Mouse (Mus musculus): Measurements from ENCODE around the gene Psmb5. TPM values are rescaled to one million over a fixed set of nuclear protein-coding genes. Genes with fewer than 3 reads are reported as not detected.

Gene Psmb5
- polyA plus RNA-seq, 1 experiment = 146 TPM

DNA sequence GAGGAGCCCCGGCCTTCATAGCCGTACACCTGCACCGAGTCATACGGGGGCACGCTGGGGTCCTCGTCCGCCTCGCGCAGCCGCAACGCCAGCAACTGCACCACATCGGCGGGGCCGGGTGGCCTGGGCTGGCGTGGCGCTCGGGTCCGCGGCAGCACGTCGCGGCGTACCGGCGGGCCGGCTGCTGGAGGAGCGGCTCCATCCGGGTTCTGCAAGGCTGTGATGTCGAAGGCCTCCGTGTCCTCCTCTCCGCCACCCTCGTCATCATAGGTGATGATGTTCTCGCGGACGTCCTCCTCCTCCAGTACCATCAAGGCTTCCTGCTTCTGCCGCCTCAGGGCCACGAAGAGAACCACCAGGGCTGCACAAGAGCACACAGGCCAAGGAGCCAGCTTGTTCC, 14.4 kb upstream of the Psmb5 start:
- 91% methylated on average over 37 of the region's 37 CpGs for WGBS
- Histone ChIP-seq H3K4me1 (ENCODE audit: control insufficient read depth, insufficient read depth, low read length) (no peaks in the 10 kb centered on the region), H3K4me3 (replicated peaks; ENCODE audit: extremely low read depth, low read depth, low read length) (no peak overlapping the region)
- no peak for DNase-seq
- TF ChIP-seq CTCF (IDR thresholded peaks at IDR 0.05; ENCODE audit: insufficient read depth, low read length) (no peak), POLR2A (IDR thresholded peaks at IDR 0.05; ENCODE audit: borderline replicate concordance, extremely low read depth, low read depth, low read length) (no peak)

- Histone ChIP-seq H3K4me1 (ENCODE audit: control insufficient read depth, insufficient read depth, low read length) (no peaks in the 10 kb centered on the region), H3K4me3 (replicated peaks; ENCODE audit: extremely low read depth, low read depth, low read length) (no peak overlapping the region)
- no peak for DNase-seq
- WGBS = 67% methylated on average over 4 of the region's 4 CpGs
- TF ChIP-seq CTCF (IDR thresholded peaks at IDR 0.05; ENCODE audit: insufficient read depth, low read length) = no peak
- no peak for TF ChIP-seq POLR2A (IDR thresholded peaks at IDR 0.05; ENCODE audit: borderline replicate concordance, extremely low read depth, low read depth, low read length)
Observed at GRCm38 (mm10) chr14:54631240-54631599, 13.4 kb upstream of the Psmb5 start.

- no peak for DNase-seq
- WGBS = 63% methylated on average over 11 of the region's 11 CpGs
- no peak overlapping the region for H3K4me3 ChIP-seq (replicated peaks; ENCODE audit: extremely low read depth, low read depth, low read length)
- TF ChIP-seq POLR2A (IDR thresholded peaks at IDR 0.05; ENCODE audit: borderline replicate concordance, extremely low read depth, low read depth, low read length) (no peak), CTCF (IDR thresholded peaks at IDR 0.05; ENCODE audit: insufficient read depth, low read length) (no peak)
- H3K4me1 ChIP-seq (ENCODE audit: control insufficient read depth, insufficient read depth, low read length) = no peaks in the 10 kb centered on the region
Observed at GRCm38 (mm10) chr14:54630583-54631239, 12.9 kb upstream of the Psmb5 start.

GRCm38 (mm10) chr14:54629797-54630196, 12.0 kb upstream of the Psmb5 start:
- 90% methylated on average over 2 of the region's 2 CpGs for WGBS
- TF ChIP-seq CTCF (IDR thresholded peaks at IDR 0.05; ENCODE audit: insufficient read depth, low read length) = no peak
- TF ChIP-seq POLR2A (IDR thresholded peaks at IDR 0.05; ENCODE audit: borderline replicate concordance, extremely low read depth, low read depth, low read length) = no peak
- Histone ChIP-seq H3K4me1 (ENCODE audit: control insufficient read depth, insufficient read depth, low read length) (no peaks in the 10 kb centered on the region), H3K4me3 (replicated peaks; ENCODE audit: extremely low read depth, low read depth, low read length) (no peak overlapping the region)
- DNase-seq = no peak

DNA sequence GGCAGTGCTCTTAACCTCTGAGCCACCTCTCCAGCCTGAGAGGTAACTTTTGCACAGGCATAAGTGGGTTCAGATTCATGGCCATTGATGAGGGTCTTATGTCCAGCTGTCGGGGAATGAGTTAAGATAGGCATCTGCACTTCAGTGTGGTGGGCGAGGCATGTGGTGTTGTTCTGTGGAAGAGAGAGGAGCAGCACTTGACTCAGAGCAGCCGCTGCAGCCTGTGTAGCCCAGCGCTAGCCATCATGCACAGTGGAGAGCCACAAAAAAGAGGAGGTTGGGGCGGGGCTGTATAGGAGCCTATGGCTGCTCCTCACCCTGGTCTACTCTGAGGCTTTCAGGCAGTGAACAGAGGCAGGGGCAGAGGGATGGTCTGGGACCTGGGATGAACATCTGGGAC, 10.3 kb upstream of the Psmb5 start:
- 75% methylated on average over 5 of the region's 5 CpGs for WGBS
- TF ChIP-seq POLR2A (IDR thresholded peaks at IDR 0.05; ENCODE audit: borderline replicate concordance, extremely low read depth, low read depth, low read length) (no peak), CTCF (IDR thresholded peaks at IDR 0.05; ENCODE audit: insufficient read depth, low read length) (no peak)
- no peak for DNase-seq
- Histone ChIP-seq H3K4me1 (ENCODE audit: control insufficient read depth, insufficient read depth, low read length) (no peaks in the 10 kb centered on the region), H3K4me3 (replicated peaks; ENCODE audit: extremely low read depth, low read depth, low read length) (no peak overlapping the region)

GRCm38 (mm10) chr14:54624976-54625375, 7.2 kb upstream of the Psmb5 start:
- 72% methylated on average over 10 of the region's 10 CpGs for WGBS
- TF ChIP-seq CTCF (IDR thresholded peaks at IDR 0.05; ENCODE audit: insufficient read depth, low read length) = no peak
- no peak for TF ChIP-seq POLR2A (IDR thresholded peaks at IDR 0.05; ENCODE audit: borderline replicate concordance, extremely low read depth, low read depth, low read length)
- Histone ChIP-seq H3K4me1 (ENCODE audit: control insufficient read depth, insufficient read depth, low read length) (no peaks in the 10 kb centered on the region), H3K4me3 (replicated peaks; ENCODE audit: extremely low read depth, low read depth, low read length) (no peak overlapping the region)
- no peak for DNase-seq

DNA sequence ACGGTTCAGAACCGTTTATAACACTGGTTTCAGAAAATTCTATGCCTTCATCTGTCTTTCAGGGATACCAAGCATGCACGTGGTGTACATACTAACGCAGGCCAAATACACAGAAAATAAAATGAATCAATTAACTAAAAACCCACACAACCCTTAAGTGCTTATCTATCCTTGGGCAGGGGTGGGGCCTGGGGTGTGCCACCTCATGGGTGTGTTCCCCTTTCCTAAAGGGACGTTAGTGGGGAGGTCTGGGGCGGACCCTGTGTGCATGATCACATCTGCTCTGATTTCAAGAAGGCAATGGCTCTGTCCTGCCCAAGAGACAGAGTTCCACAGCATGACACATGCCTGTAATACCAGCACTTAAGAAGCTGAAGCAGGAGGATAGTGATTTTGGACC, 5.5 kb upstream of the Psmb5 start:
- H3K4me3 ChIP-seq (replicated peaks; ENCODE audit: extremely low read depth, low read depth, low read length) = no peak overlapping the region
- TF ChIP-seq CTCF (IDR thresholded peaks at IDR 0.05; ENCODE audit: insufficient read depth, low read length) = no peak
- TF ChIP-seq POLR2A (IDR thresholded peaks at IDR 0.05; ENCODE audit: borderline replicate concordance, extremely low read depth, low read depth, low read length) = no peak
- H3K4me1 ChIP-seq (ENCODE audit: control insufficient read depth, insufficient read depth, low read length) = no peaks in the 10 kb centered on the region
- DNase-seq = no peak
- WGBS = 81% methylated on average over 6 of the region's 6 CpGs

- 85% methylated on average over 1 of the region's 1 CpGs for WGBS
- H3K4me1 ChIP-seq (ENCODE audit: control insufficient read depth, insufficient read depth, low read length) = no peaks in the 10 kb centered on the region; the same call in 1 of the 2 replicates
- TF ChIP-seq CTCF (IDR thresholded peaks at IDR 0.05; ENCODE audit: insufficient read depth, low read length) = no peak
- no peak for TF ChIP-seq POLR2A (IDR thresholded peaks at IDR 0.05; ENCODE audit: borderline replicate concordance, extremely low read depth, low read depth, low read length)
- no peak within 1 kb of the TSS for H3K4me3 ChIP-seq (replicated peaks; ENCODE audit: extremely low read depth, low read depth, low read length)
- no peak for DNase-seq
Observed at GRCm38 (mm10) chr14:54621133-54621532, 3.3 kb upstream of the Psmb5 start, which contains the start of gene Psmb11. Psmb11 (plus strand) TSS chr14:54621433.

DNA sequence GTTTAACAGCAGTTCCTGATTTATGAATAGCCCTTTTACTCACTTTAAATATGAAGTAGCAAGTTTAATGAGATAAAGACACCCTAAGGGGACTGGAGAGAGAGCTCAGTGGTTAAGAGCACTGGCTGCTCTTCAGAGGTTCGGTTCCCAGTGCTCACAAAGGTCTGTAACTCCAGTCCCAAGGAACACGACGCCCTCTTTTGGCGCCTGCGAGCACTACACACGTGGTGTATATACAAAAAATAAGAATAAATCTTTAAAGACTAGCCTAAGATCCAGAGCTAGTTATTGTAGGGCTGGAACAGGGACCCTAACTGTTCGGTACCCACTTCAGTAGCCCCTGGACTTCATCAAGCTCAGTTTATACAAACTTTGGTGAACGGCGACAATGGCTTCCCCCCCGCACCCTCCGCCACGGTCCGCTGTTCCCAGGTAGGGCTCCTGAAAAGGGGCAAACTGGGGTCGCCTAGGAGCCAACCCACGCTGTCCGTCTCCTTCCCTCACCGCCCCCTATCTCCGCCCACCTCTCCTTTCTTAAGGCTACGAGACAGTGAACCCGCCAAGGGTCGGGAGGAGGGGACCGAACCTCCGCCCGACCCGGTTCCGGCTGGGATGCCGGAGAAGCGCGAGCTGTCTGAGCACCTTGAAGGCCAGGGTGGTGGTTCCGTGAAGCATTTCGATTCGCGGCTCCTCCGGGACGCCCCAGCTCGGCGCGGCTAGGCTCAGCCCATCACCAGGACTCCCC, 498 bp downstream of the Psmb5 start:
- no peak for DNase-seq
- 1% methylated on average over 38 of the region's 38 CpGs for WGBS

More for the DNA sequence above, 498 bp downstream of the Psmb5 start:
- Histone ChIP-seq H3K4me1 (ENCODE audit: control insufficient read depth, insufficient read depth, low read length) (no peaks in the 10 kb centered on the region; the same call in 1 of the 2 replicates), H3K4me3 (replicated peaks; ENCODE audit: extremely low read depth, low read depth, low read length) (peak overlapping the region; percentile 89)
- TF ChIP-seq POLR2A (IDR thresholded peaks at IDR 0.05; ENCODE audit: borderline replicate concordance, extremely low read depth, low read depth, low read length) = no peak
- TF ChIP-seq CTCF (IDR thresholded peaks at IDR 0.05; ENCODE audit: insufficient read depth, low read length) = no peak

Measured in lung, adult 2 months (tissue).